Mouse (Mus musculus): ENCODE data around the gene Rapgef3.

- TF ChIP-seq JUN (IDR thresholded peaks at IDR 0.05; ENCODE audit: insufficient read depth, low read depth, low read length) (no peak), MXI1 (IDR thresholded peaks at IDR 0.05; ENCODE audit: low read depth, low read length) (no peak), ZNF384 (IDR thresholded peaks at IDR 0.05; ENCODE audit: low read depth, low read length) (no peak), JUND (conservative IDR thresholded peaks at IDR 0.05; ENCODE audit: low read depth, low read length) (no peak), CTCF (conservative IDR thresholded peaks at IDR 0.05 in 1 of 2, IDR thresholded peaks at IDR 0.05 in 1 of 2; ENCODE audit: low read depth in 2 of 2, low read length in 2 of 2) (no peak), EP300 (IDR thresholded peaks at IDR 0.05; ENCODE audit: low read length) (no peak), E2F4 (IDR thresholded peaks at IDR 0.05; ENCODE audit: insufficient replicate concordance, low read depth, low read length) (no peak), ZMIZ1 (IDR thresholded peaks at IDR 0.05; ENCODE audit: low read depth, low read length) (no peak)
These were observed 6.2 kb upstream of the Rapgef3 start for GRCm38 (mm10) chr15:97773961-97774370.
